Mouse (Mus musculus): ENCODE data around the gene 1810010D01Rik. TPM values are rescaled to one million over a fixed set of nuclear protein-coding genes. Genes with fewer than 3 reads are reported as not detected.

1810010D01Rik gene
- total RNA-seq, 1 experiment from 2014 or later = not detected

GRCm38 (mm10) chr7:145215476-145215875 lies 7.6 kb upstream of the 1810010D01Rik start:
- DNase-seq = peak; percentile 59

GRCm38 (mm10) chr7:145211680-145212659 lies 4.1 kb upstream of the 1810010D01Rik start:
- no peak for DNase-seq

GRCm38 (mm10) chr7:145210477-145211070 lies 2.7 kb upstream of the 1810010D01Rik start:
- no peak for DNase-seq

- no peak for DNase-seq
Measured at GRCm38 (mm10) chr7:145206801-145207200, 1.1 kb downstream of the 1810010D01Rik start.

- DNase-seq = peak; percentile 82
Measured at GRCm38 (mm10) chr7:145206056-145206610, 1.8 kb downstream of the 1810010D01Rik start.

GRCm38 (mm10) chr7:145205363-145205902 lies 2.5 kb downstream of the 1810010D01Rik start:
- DNase-seq = no peak

- DNase-seq = no peak
Measured at GRCm38 (mm10) chr7:145199711-145200110, 8.2 kb downstream of the 1810010D01Rik start.

- DNase-seq = peak; percentile 45
Measured at GRCm38 (mm10) chr7:145198223-145198714, 9.7 kb downstream of the 1810010D01Rik start.

- no peak for DNase-seq
Measured at GRCm38 (mm10) chr7:145197711-145198110, 10.2 kb downstream of the 1810010D01Rik start.

- DNase-seq = no peak
Measured at GRCm38 (mm10) chr7:145197042-145197441, 10.9 kb downstream of the 1810010D01Rik start.

GRCm38 (mm10) chr7:145196340-145196739 lies 11.6 kb downstream of the 1810010D01Rik start:
- no peak for DNase-seq

GRCm38 (mm10) chr7:145195186-145195927 lies 12.6 kb downstream of the 1810010D01Rik start:
- peak; percentile 37 for DNase-seq

- DNase-seq = peak; percentile 79
Measured at GRCm38 (mm10) chr7:145194455-145195161, 13.3 kb downstream of the 1810010D01Rik start.

- no peak for DNase-seq
Measured at GRCm38 (mm10) chr7:145192836-145193235, 15.1 kb downstream of the 1810010D01Rik start.

GRCm38 (mm10) chr7:145190520-145190919 lies 17.4 kb downstream of the 1810010D01Rik start:
- no peak for DNase-seq

GRCm38 (mm10) chr7:145189342-145189741 lies 18.6 kb downstream of the 1810010D01Rik start:
- no peak for DNase-seq

- peak; percentile 39 for DNase-seq
Measured at GRCm38 (mm10) chr7:145187802-145188201, 20.1 kb downstream of the 1810010D01Rik start.

- no peak for DNase-seq
Measured at GRCm38 (mm10) chr7:145182388-145182787, 25.5 kb downstream of the 1810010D01Rik start.

- no peak for DNase-seq
Measured at GRCm38 (mm10) chr7:145181376-145182034, 26.4 kb downstream of the 1810010D01Rik start.

GRCm38 (mm10) chr7:145179691-145180091 lies 28.2 kb downstream of the 1810010D01Rik start:
- no peak for DNase-seq

Data from adrenal gland, postnatal 14 days (tissue).